Mouse (Mus musculus): ENCODE results near the gene Slc19a3. TPM values are rescaled to one million over a fixed set of nuclear protein-coding genes. Genes with fewer than 3 reads are reported as not detected.
"Not testable (repeated sequence)": the region's sequence is repeated elsewhere in the genome, so short reads cannot be mapped to it uniquely, and the experiment has no call there.

Gene Slc19a3
- polyA plus RNA-seq, 2 experiments = 0.04 TPM; not detected in 1

GRCm38 (mm10) chr1:83014477-83014876, 23.8 kb downstream of the Slc19a3 start:
- Histone ChIP-seq H3K27ac (no peak overlapping the region), H3K4me3 (ENCODE audit: insufficient read depth in 1 of 2, low read depth in 2 of 2, low read length in 2 of 2) (no peak overlapping the region), H3K27me3 (ENCODE audit: control insufficient read depth, insufficient read depth, low read length) (no peaks in the 10 kb centered on the region), H3K9me3 (ENCODE audit: control insufficient read depth, low read length) (no peaks in the 10 kb centered on the region), H3K4me2 (ENCODE audit: low read depth) (no peak overlapping the region), H3K36me3 (replicated peaks; ENCODE audit: control insufficient read depth, insufficient read depth, low read depth) (no peaks in the 10 kb centered on the region), H3K4me1 (replicated peaks; ENCODE audit: control insufficient read depth in 2 of 2, insufficient read depth in 2 of 2, low read length in 1 of 2) (no peaks in the 10 kb centered on the region), H3K9ac (replicated peaks) (no peak overlapping the region)
- TF ChIP-seq CTCF (IDR thresholded peaks at IDR 0.05; ENCODE audit: low read depth) = no peak
- TF ChIP-seq EP300 (IDR thresholded peaks at IDR 0.05; ENCODE audit: low read depth) = no peak
- no peak for DNase-seq (ENCODE audit: low read depth in 3 of 3, low spot score in 3 of 3)
- 80% methylated on average over 3 of the region's 3 CpGs for WGBS (ENCODE audit: insufficient replicate concordance)
- no peak for ATAC-seq (ENCODE audit: insufficient read depth)

GRCm38 (mm10) chr1:83007471-83007870, 30.8 kb downstream of the Slc19a3 start:
- H3K27me3 ChIP-seq (ENCODE audit: control insufficient read depth, insufficient read depth, low read length) = no peaks in the 10 kb centered on the region
- H3K36me3 ChIP-seq (replicated peaks; ENCODE audit: control insufficient read depth, insufficient read depth, low read depth) = no peaks in the 10 kb centered on the region
- no peak overlapping the region for H3K4me2 ChIP-seq (ENCODE audit: low read depth)
- H3K4me1 ChIP-seq (replicated peaks; ENCODE audit: control insufficient read depth in 2 of 2, insufficient read depth in 2 of 2, low read length in 1 of 2) = no peaks in the 10 kb centered on the region
- 53% methylated on average over 6 of the region's 6 CpGs for WGBS (ENCODE audit: insufficient replicate concordance)
- no peak overlapping the region for H3K4me3 ChIP-seq (ENCODE audit: insufficient read depth in 1 of 2, low read depth in 2 of 2, low read length in 2 of 2)
- H3K27ac ChIP-seq = no peak overlapping the region
- no peak overlapping the region for H3K9ac ChIP-seq (replicated peaks)
- DNase-seq (ENCODE audit: low read depth in 3 of 3, low spot score in 3 of 3) (no peak), ATAC-seq (ENCODE audit: insufficient read depth) (no peak)
- H3K9me3 ChIP-seq (ENCODE audit: control insufficient read depth, low read length) = no peaks in the 10 kb centered on the region
- TF ChIP-seq CTCF (IDR thresholded peaks at IDR 0.05; ENCODE audit: low read depth) (no peak), EP300 (IDR thresholded peaks at IDR 0.05; ENCODE audit: low read depth) (no peak)

DNA sequence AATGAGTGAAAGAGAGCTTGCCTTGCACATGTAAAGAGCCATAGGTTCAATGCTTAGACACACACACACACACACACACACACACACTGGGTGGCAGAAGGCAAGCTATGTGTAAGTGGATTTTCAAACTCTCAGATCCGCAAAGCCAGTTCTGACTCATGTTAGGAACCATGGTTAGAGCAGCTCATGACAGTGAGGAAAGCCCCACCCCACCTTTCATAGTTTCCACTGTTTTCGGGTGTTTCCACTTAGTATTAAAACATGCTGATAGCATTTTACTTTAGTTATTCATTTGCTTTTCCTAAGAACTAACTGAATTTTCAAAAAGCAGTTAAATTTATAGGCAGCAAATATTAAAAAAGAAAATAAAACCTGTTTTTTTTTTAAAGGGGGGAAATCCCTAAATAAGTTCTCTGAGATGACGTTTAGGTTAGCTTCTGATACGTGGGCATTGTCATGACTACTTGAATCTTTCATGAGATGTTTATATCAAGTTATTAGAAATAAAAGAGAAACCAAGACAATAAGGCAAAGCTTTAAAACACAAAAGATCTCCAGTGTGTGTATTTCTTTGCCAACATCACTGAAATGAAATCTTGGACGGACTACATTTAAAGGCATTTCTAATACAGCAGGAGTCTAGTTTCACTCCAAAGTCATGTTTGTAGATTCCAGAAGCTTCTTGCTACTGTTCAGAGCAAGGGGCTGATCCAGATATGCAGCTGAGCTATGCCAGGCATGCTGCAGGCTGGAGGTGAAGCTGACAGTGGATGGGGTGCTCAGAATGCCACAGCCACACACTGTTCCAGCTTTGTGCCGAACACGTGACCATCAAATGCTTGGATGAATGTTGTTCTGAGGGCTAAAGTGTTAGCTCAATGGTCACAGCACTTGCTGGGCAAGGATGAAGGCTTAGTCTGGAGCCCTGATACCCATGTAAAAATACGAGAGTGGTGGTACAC, 31.7 kb downstream of the Slc19a3 start:
- ATAC-seq (ENCODE audit: insufficient read depth) (no peak), DNase-seq (ENCODE audit: low read depth in 3 of 3, low spot score in 3 of 3) (no peak)
- no peak for TF ChIP-seq EP300 (IDR thresholded peaks at IDR 0.05; ENCODE audit: low read depth)
- no peak for TF ChIP-seq CTCF (IDR thresholded peaks at IDR 0.05; ENCODE audit: low read depth)
- Histone ChIP-seq H3K27me3 (ENCODE audit: control insufficient read depth, insufficient read depth, low read length) (no peaks in the 10 kb centered on the region), H3K9ac (replicated peaks) (no peak overlapping the region), H3K27ac (no peak overlapping the region), H3K4me1 (replicated peaks; ENCODE audit: control insufficient read depth in 2 of 2, insufficient read depth in 2 of 2, low read length in 1 of 2) (no peaks in the 10 kb centered on the region), H3K4me3 (ENCODE audit: insufficient read depth in 1 of 2, low read depth in 2 of 2, low read length in 2 of 2) (no peak overlapping the region), H3K4me2 (ENCODE audit: low read depth) (no peak overlapping the region), H3K9me3 (ENCODE audit: control insufficient read depth, low read length) (no peaks in the 10 kb centered on the region), H3K36me3 (replicated peaks; ENCODE audit: control insufficient read depth, insufficient read depth, low read depth) (no peaks in the 10 kb centered on the region)
- WGBS (ENCODE audit: insufficient replicate concordance) = 52% methylated on average over 8 of the region's 8 CpGs

GRCm38 (mm10) chr1:83000306-83000705, 37.9 kb downstream of the Slc19a3 start, which contains the start of gene Gm47959:
Gm47959 (plus strand) TSS chr1:83000548.
- H3K27ac ChIP-seq; H3K9me3 ChIP-seq (ENCODE audit: control insufficient read depth, low read length); H3K36me3 ChIP-seq (replicated peaks; ENCODE audit: control insufficient read depth, insufficient read depth, low read depth); DNase-seq (ENCODE audit: low read depth in 3 of 3, low spot score in 3 of 3); H3K27me3 ChIP-seq (ENCODE audit: control insufficient read depth, insufficient read depth, low read length); H3K4me3 ChIP-seq (ENCODE audit: insufficient read depth in 1 of 2, low read depth in 2 of 2, low read length in 2 of 2); H3K9ac ChIP-seq (replicated peaks); H3K4me1 ChIP-seq (replicated peaks; ENCODE audit: control insufficient read depth in 2 of 2, insufficient read depth in 2 of 2, low read length in 1 of 2); H3K4me2 ChIP-seq (ENCODE audit: low read depth); ATAC-seq (ENCODE audit: insufficient read depth): not testable (repeated sequence)
- 77% methylated on average over 7 of the region's 9 CpGs for WGBS (ENCODE audit: insufficient replicate concordance)

DNA sequence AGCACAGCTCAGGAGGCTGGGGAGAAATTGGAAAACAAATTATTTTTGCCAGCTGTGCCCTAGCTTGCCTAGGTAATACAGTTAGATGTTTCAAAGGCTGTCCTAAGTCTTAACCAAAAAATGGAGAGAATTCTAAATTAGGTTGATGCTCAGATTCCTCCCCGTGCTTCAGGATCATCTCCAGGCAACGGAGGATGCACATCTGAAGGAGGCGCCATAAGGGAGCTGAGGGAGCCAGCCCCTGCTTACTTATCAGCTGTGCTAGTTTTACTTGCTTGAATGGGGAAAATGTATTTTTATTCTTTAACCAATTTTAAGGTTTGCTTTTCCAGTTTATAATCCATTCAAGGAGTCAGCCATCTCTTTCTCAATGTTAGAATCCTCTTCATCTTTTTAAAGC, 44.3 kb downstream of the Slc19a3 start:
- no peak overlapping the region for H3K27ac ChIP-seq
- H3K27me3 ChIP-seq (ENCODE audit: control insufficient read depth, insufficient read depth, low read length) = no peaks in the 10 kb centered on the region
- H3K9me3 ChIP-seq (ENCODE audit: control insufficient read depth, low read length) = no peaks in the 10 kb centered on the region
- TF ChIP-seq CTCF (IDR thresholded peaks at IDR 0.05; ENCODE audit: low read depth) = no peak
- TF ChIP-seq EP300 (IDR thresholded peaks at IDR 0.05; ENCODE audit: low read depth) = no peak
- H3K9ac ChIP-seq (replicated peaks) = no peak overlapping the region
- ATAC-seq (ENCODE audit: insufficient read depth) (no peak), DNase-seq (ENCODE audit: low read depth in 3 of 3, low spot score in 3 of 3) (no peak)
- no peaks in the 10 kb centered on the region for H3K4me1 ChIP-seq (replicated peaks; ENCODE audit: control insufficient read depth in 2 of 2, insufficient read depth in 2 of 2, low read length in 1 of 2)
- no peaks in the 10 kb centered on the region for H3K36me3 ChIP-seq (replicated peaks; ENCODE audit: control insufficient read depth, insufficient read depth, low read depth)
- H3K4me2 ChIP-seq (ENCODE audit: low read depth) = no peak overlapping the region
- WGBS (ENCODE audit: insufficient replicate concordance) = 58% methylated on average over 3 of the region's 3 CpGs
- H3K4me3 ChIP-seq (ENCODE audit: insufficient read depth in 1 of 2, low read depth in 2 of 2, low read length in 2 of 2) = no peak overlapping the region

All from liver, embryonic 14.5 days (tissue).